Mouse (Mus musculus) thymus, adult 2 months (tissue): Measurements from ENCODE around the gene Prr5. TPM values are rescaled to one million over a fixed set of nuclear protein-coding genes. Genes with fewer than 3 reads are reported as not detected.

Source experiments
- DNase-seq: peaks from one replicate; pipeline ENCODE4 v3.0.0; 2021
- H3K27ac ChIP-seq: fragments of 200-500 bp; 2 replicates; pipeline ENCODE4 v1.5.1; 2012; ENCODE audit warnings: low read length, control low read depth; ENCODE audit not compliant: control insufficient read depth, insufficient read depth
- H3K27me3 ChIP-seq: fragments of 200-500 bp; 2 replicates; pipeline ENCODE4 v1.6.1; 2012; ENCODE audit warnings: mild to moderate bottlenecking, low read length, moderate library complexity, mixed read lengths; ENCODE audit not compliant: control insufficient read depth, insufficient read depth
- H3K36me3 ChIP-seq: fragments of 200-500 bp; 2 replicates; pipeline ENCODE4 v1.6.1; 2012; ENCODE audit warnings: mild to moderate bottlenecking, low read length, moderate library complexity; ENCODE audit not compliant: control insufficient read depth, insufficient read depth
- H3K4me1 ChIP-seq: fragments of 200-500 bp; replicated peaks from 2 replicates; pipeline ENCODE4 v1.6.1; 2012; ENCODE audit warnings: low read length; ENCODE audit not compliant: control insufficient read depth, insufficient read depth
- H3K4me3 ChIP-seq: fragments of 200-500 bp; 2 replicates; pipeline ENCODE4 v1.5.1; 2012; ENCODE audit warnings: mild to moderate bottlenecking, low read length, control low read depth, moderate library complexity; ENCODE audit not compliant: control insufficient read depth, insufficient read depth
- CTCF ChIP-seq: fragments of 200-500 bp; IDR thresholded peaks from 2 replicates; pipeline ENCODE4 v1.5.1; 2012; ENCODE audit warnings: mild to moderate bottlenecking, control low read depth, low read length, moderate library complexity, borderline replicate concordance; ENCODE audit not compliant: control insufficient read depth, poor library complexity, insufficient read depth; ENCODE audit errors: extremely low read depth
- POLR2A ChIP-seq: fragments of 200-500 bp; IDR thresholded peaks from 2 replicates; pipeline ENCODE4 v1.6.1; 2012; ENCODE audit warnings: mild to moderate bottlenecking, low read length, control low read depth, moderate library complexity; ENCODE audit not compliant: control insufficient read depth, poor library complexity, insufficient read depth; ENCODE audit errors: extremely low read depth
- WGBS: fragments of 180-500 bp; shearing (Covaris S2); methylation state at CpG from one replicate; pipeline ENCODE4 v1.1.7; 2018; 5-methylcytosine and 5-hydroxymethylcytosine counted together
- polyA plus RNA-seq: library from polyadenylated mRNA; depleted of rRNA; stranded (reverse); fragments of >200 nt; gene quantifications from 2 replicates; pipeline ENCODE4 v1.2.3, GENCODE M21; 2012

The Prr5 gene
- polyA plus RNA-seq, 1 experiment, result 9.0 TPM

DNA sequence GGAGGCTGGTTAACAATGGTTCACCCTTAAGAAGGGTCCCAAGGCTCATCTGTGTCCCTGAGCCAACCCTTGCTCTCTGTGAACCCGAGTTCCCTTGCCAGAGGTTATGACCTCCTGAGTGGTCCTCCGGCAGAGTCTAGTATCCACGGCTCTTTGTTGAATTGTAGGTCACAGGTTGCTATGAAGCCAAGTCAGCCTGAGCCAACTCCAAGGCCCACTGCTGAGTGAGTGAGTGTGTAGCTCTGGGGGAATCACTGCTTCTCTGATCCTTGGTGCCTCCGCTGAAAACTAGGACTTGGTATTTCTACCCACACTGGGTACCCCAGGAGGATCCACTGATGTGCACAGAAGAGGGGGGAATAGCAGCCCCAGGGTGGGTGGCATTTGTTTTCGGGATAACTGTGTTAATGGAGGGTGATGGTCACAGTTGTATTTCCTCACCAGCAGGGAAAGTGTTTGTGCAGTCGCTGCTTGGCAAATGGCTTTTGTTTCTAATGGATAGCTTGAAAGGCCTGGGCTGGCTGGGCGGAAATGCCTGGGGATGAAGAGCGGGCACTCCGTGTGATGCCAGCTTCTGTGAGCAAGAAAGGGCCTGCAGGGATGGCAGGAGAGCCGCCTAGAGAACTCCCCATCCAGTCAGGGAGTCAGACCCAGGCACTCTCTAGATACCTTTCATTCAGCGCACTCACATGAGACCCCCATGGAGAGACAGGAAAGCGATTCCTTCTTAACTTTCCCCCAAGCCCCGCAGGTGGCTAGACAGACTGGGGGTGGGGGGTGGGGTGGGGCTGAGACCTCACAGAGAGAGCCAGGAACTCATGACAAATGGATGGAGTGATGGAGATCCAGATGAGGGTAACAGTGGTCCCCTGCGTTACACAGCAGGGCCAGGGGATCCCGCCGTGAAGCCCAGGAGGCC, 4.6 kb upstream of the Prr5 start:
- Histone ChIP-seq H3K4me1 (peaks cover 5% of the 10 kb centered on the region), H3K27ac (no peak overlapping the region), H3K27me3 (no peaks in the 10 kb centered on the region), H3K4me3 (no peak overlapping the region), H3K36me3 (no peaks in the 10 kb centered on the region)
- no peak for DNase-seq
- TF ChIP-seq CTCF (no peak), POLR2A (no peak)
- 87% methylated on average over 16 of the region's 16 CpGs for WGBS

DNA sequence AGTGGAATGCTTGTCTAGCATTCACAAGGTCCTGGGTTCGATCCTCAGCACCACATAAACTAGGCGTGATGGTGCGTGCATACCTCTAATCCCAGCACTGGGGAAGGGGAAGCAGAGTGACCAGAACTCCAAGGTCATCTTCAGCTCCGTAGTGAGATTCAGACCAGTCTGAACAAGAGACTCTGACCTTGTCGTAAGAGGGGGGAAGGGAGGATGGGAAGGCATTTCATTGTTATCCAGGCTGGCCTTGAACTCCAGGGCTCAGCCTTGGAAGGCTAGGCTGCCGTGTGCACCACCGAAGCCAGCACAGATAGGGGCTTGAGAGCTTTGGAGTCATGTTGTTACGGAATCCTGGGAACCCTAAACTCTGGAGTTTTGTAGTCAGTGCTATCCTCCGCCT, 3.8 kb upstream of the Prr5 start:
- no peaks in the 10 kb centered on the region for H3K36me3 ChIP-seq
- TF ChIP-seq CTCF (no peak), POLR2A (no peak)
- no peaks in the 10 kb centered on the region for H3K27me3 ChIP-seq
- H3K4me3 ChIP-seq, result no peak overlapping the region
- no peak overlapping the region for H3K27ac ChIP-seq
- 95% methylated on average over 9 of the region's 9 CpGs for WGBS
- H3K4me1 ChIP-seq, result peaks cover 5% of the 10 kb centered on the region
- DNase-seq, result no peak

DNA sequence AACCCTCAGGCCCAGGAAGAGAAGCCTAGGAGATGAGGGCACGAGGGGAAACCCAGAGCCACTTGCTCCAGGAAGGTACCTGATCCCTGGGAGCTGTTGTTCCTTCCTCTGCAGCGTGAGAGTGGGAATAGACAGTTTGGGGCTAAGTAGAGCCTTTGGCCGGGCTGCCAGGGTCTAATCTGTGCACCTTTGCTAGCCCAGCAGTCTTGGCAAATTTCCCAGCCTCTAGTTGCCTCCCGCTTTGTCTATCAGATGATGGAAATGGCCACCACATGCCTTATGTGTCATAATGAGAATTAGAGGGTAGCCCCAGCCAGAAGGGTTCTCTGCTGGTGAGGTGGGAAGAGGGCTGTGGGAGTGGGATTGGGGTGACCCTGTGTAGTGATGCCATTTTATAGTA, 3.4 kb upstream of the Prr5 start:
- no peaks in the 10 kb centered on the region for H3K27me3 ChIP-seq
- DNase-seq, result no peak
- peaks cover 5% of the 10 kb centered on the region for H3K4me1 ChIP-seq
- no peak overlapping the region for H3K4me3 ChIP-seq
- H3K27ac ChIP-seq, result no peak overlapping the region
- WGBS, result 83% methylated on average over 4 of the region's 4 CpGs
- no peaks in the 10 kb centered on the region for H3K36me3 ChIP-seq
- TF ChIP-seq CTCF (no peak), POLR2A (no peak)

- WGBS, result 85% methylated on average over 6 of the region's 6 CpGs
- H3K27ac ChIP-seq, result no peak overlapping the region
- no peak for DNase-seq
- H3K36me3 ChIP-seq, result no peaks in the 10 kb centered on the region
- H3K27me3 ChIP-seq, result no peaks in the 10 kb centered on the region
- H3K4me1 ChIP-seq, result peaks cover 5% of the 10 kb centered on the region
- TF ChIP-seq CTCF, result no peak
- no peak for TF ChIP-seq POLR2A
- H3K4me3 ChIP-seq, result no peak overlapping the region
Measured at GRCm38 (mm10) chr15:84667601-84668000, 1.8 kb upstream of the Prr5 start.

DNA sequence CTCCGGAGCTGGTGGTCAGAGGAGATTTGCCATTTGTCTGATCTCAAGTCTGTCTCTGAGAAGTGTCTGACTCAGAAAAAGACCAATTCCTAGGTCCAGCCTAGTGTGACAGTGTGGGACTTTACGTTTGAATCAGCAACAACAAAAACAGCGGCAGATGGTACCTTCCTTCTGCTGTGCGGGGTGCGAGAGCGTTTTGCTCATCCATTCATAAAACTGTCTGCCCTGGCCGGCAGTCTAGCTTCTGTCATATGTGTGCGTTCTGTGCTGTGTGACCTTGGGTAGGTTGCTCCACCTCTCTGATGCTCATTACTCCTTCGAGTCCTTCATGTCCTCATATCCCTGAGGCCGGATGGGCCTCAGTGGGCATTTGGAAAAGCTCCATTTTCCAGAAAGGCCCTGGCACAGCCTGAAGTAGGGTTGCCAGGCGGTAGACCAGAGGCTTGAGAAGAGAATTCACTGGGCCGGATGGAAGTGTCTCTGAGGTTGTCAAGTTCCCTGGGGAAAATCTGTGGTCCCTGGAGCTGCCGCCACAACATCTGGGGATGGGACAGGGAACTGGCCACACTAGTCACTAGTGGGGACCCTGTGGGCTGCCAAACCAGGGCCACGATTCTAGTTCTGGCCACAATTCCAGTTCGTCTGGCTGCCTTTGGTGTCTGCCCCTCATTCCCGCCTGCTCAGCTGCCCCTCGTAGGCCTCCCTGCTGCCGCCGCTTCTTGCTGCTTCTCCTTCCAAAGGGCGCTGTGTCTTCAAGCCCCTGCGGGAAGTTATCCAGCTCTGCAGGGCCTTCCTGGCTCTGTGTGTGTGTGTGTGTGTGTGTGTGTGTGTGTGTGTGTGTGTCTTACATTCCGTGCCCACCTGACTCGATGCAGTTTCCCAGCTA, 594 bp downstream of the Prr5 start:
- no peak overlapping the region for H3K4me3 ChIP-seq
- DNase-seq, result no peak
- no peaks in the 10 kb centered on the region for H3K36me3 ChIP-seq
- H3K4me1 ChIP-seq, result no peaks in the 10 kb centered on the region
- 95% methylated on average over 23 of the region's 23 CpGs for WGBS
- no peak overlapping the region for H3K27ac ChIP-seq
- no peak for TF ChIP-seq POLR2A
- no peak for TF ChIP-seq CTCF
- H3K27me3 ChIP-seq, result no peaks in the 10 kb centered on the region

GRCm38 (mm10) chr15:84670657-84671055, 1.2 kb downstream of the Prr5 start:
- no peak overlapping the region for H3K4me3 ChIP-seq
- H3K27ac ChIP-seq, result no peak overlapping the region
- no peaks in the 10 kb centered on the region for H3K36me3 ChIP-seq
- no peaks in the 10 kb centered on the region for H3K4me1 ChIP-seq
- WGBS, result 95% methylated on average over 4 of the region's 4 CpGs
- DNase-seq, result no peak
- TF ChIP-seq POLR2A (no peak), CTCF (no peak)
- H3K27me3 ChIP-seq, result no peaks in the 10 kb centered on the region
